Mouse (Mus musculus) embryonic fibroblast, embryonic 13.5 days (primary cell): ENCODE data around the gene Slc1a7. TPM values are rescaled to one million over a fixed set of nuclear protein-coding genes. Genes with fewer than 3 reads are reported as not detected.

Experiments
- H3K27ac ChIP-seq: 2 replicates; pipeline ENCODE4 v1.5.1; 2012; ENCODE audit warnings: low read length, control low read depth, inconsistent platforms; ENCODE audit not compliant: insufficient read depth
- H3K4me1 ChIP-seq: 2 replicates; pipeline ENCODE4 v1.6.1; 2011; ENCODE audit warnings: low read length; ENCODE audit not compliant: control insufficient read depth, insufficient read depth
- H3K4me3 ChIP-seq: 2 replicates; pipeline ENCODE4 v1.5.1; 2011; ENCODE audit warnings: mild to moderate bottlenecking, control low read depth, low read length; ENCODE audit not compliant: insufficient read depth
- CTCF ChIP-seq: IDR thresholded peaks from 2 replicates; pipeline ENCODE4 v1.5.1; 2011; ENCODE audit warnings: mild to moderate bottlenecking, control low read depth, low read length, moderate library complexity, borderline replicate concordance; ENCODE audit not compliant: insufficient read depth
- POLR2A ChIP-seq: IDR thresholded peaks from 2 replicates; pipeline ENCODE4 v1.6.1; 2011; ENCODE audit warnings: low read depth, mild to moderate bottlenecking, control low read depth, low read length, moderate library complexity
- polyA plus RNA-seq: library from polyadenylated mRNA; stranded (reverse); fragments of >200 nt; gene quantifications from 2 replicates; pipeline ENCODE4 v1.2.4, GENCODE M21; 2011; ENCODE audit warnings: low read depth; ENCODE audit not compliant: missing spikeins, insufficient read length

The Slc1a7 gene
- polyA plus RNA-seq, 1 experiment = not detected

GRCm38 (mm10) chr4:108018961-108019921 is 51.1 kb downstream of the Slc1a7 start:
- H3K4me3 ChIP-seq = no peak overlapping the region
- TF ChIP-seq POLR2A (no peak), CTCF (no peak)
- H3K4me1 ChIP-seq = no peaks in the 10 kb centered on the region
- peak overlapping the region; percentile 16; the same call in 1 of the 2 replicates for H3K27ac ChIP-seq

- TF ChIP-seq POLR2A = no peak
- no peak for TF ChIP-seq CTCF
- Histone ChIP-seq H3K27ac (no peak overlapping the region), H3K4me3 (no peak overlapping the region), H3K4me1 (no peaks in the 10 kb centered on the region)
These were observed 52.0 kb downstream of the Slc1a7 start for GRCm38 (mm10) chr4:108020178-108020577.

GRCm38 (mm10) chr4:108023186-108023585 is 55.1 kb downstream of the Slc1a7 start:
- TF ChIP-seq CTCF = no peak
- TF ChIP-seq POLR2A = no peak
- H3K4me3 ChIP-seq = no peak overlapping the region
- no peak overlapping the region for H3K27ac ChIP-seq

GRCm38 (mm10) chr4:108024641-108025040 is 56.5 kb downstream of the Slc1a7 start:
- TF ChIP-seq POLR2A (no peak), CTCF (no peak)
- no peaks in the 10 kb centered on the region for H3K4me1 ChIP-seq
- no peak overlapping the region for H3K27ac ChIP-seq
- H3K4me3 ChIP-seq = no peak overlapping the region

More at GRCm38 (mm10) chr4:108023186-108023585, 55.1 kb downstream of the Slc1a7 start:
- no peaks in the 10 kb centered on the region for H3K4me1 ChIP-seq

GRCm38 (mm10) chr4:108025269-108025668 is 57.1 kb downstream of the Slc1a7 start:
- no peak overlapping the region for H3K4me3 ChIP-seq
- H3K4me1 ChIP-seq = no peaks in the 10 kb centered on the region
- H3K27ac ChIP-seq = no peak overlapping the region
- TF ChIP-seq POLR2A (no peak), CTCF (no peak)

- H3K4me1 ChIP-seq = no peaks in the 10 kb centered on the region; the same call in 1 of the 2 replicates
- H3K4me3 ChIP-seq = no peak overlapping the region
- TF ChIP-seq POLR2A (no peak), CTCF (no peak)
- H3K27ac ChIP-seq = no peak overlapping the region
These were observed 58.1 kb downstream of the Slc1a7 start for GRCm38 (mm10) chr4:108026193-108026592.

GRCm38 (mm10) chr4:108030888-108031501 is 62.9 kb downstream of the Slc1a7 start:
- Histone ChIP-seq H3K27ac (no peak overlapping the region), H3K4me3 (peak overlapping the region; percentile 50), H3K4me1 (peaks cover 13% of the 10 kb centered on the region)
- TF ChIP-seq POLR2A (no peak), CTCF (no peak)

- peak overlapping the region; percentile 90 for H3K27ac ChIP-seq
These were observed 63.6 kb downstream of the Slc1a7 start for GRCm38 (mm10) chr4:108031502-108032351.

GRCm38 (mm10) chr4:108032352-108032849 is 64.3 kb downstream of the Slc1a7 start:
- Histone ChIP-seq H3K4me3 (peak overlapping the region; percentile 50), H3K4me1 (peaks cover 13% of the 10 kb centered on the region), H3K27ac (peak overlapping the region; percentile 90)
- TF ChIP-seq CTCF = no peak
- no peak; the same call in 1 of the 2 replicates for TF ChIP-seq POLR2A

More at GRCm38 (mm10) chr4:108031502-108032351, 63.6 kb downstream of the Slc1a7 start:
- TF ChIP-seq POLR2A (0 out of 2 replicates have a peak, but pooled peaks have one; percentile 26), CTCF (no peak)
- Histone ChIP-seq H3K4me3 (peak overlapping the region; percentile 50), H3K4me1 (peaks cover 13% of the 10 kb centered on the region)
